Mouse (Mus musculus): ENCODE results near the gene Sycp1. TPM values are rescaled to one million over a fixed set of nuclear protein-coding genes. Genes with fewer than 3 reads are reported as not detected.

The Sycp1 gene
- not detected in 2 replicates for polyA plus RNA-seq (2015; fragmentation: Nextera tagmentation; extraction: Ambion mirVana)

GRCm38 (mm10) chr3:102935451-102936354, at the start of gene Sycp1:
Gene Sycp1, minus strand, starts transcription at chr3:102936100.
- H3K27me3 ChIP-seq (ENCODE audit: control insufficient read depth, insufficient read depth, low read depth, low read length) = no peaks in the 10 kb centered on the region
- 0 out of 2 replicates have a peak, but pooled peaks have one; percentile 25 for ATAC-seq
- no peaks in the 10 kb centered on the region for H3K36me3 ChIP-seq (ENCODE audit: control insufficient read depth, insufficient read depth, low read length)
- no peak within 1 kb of the TSS for H3K4me2 ChIP-seq (ENCODE audit: low read length)
- 0 out of 2 replicates have a peak, but pooled peaks cover 2% of the 10 kb centered on the region for H3K9me3 ChIP-seq (replicated peaks; ENCODE audit: control insufficient read depth, low read length, poor library complexity, severe bottlenecking)
- no peak within 1 kb of the TSS for H3K27ac ChIP-seq (ENCODE audit: low read length)
- peaks cover 3% of the 10 kb centered on the region; the same call in 1 of the 2 replicates for H3K4me1 ChIP-seq (ENCODE audit: control insufficient read depth, insufficient read depth, low read length)
- no peak within 1 kb of the TSS for H3K9ac ChIP-seq (ENCODE audit: low read depth, low read length)
- no peak within 1 kb of the TSS for H3K4me3 ChIP-seq (ENCODE audit: low read depth, low read length)
- 94% methylated on average over 78 of the region's 78 CpGs for WGBS

GRCm38 (mm10) chr3:102980349-102980736, 44.4 kb upstream of the Sycp1 start:
- no peaks in the 10 kb centered on the region for H3K36me3 ChIP-seq (ENCODE audit: control insufficient read depth, insufficient read depth, low read length)
- peak overlapping the region; percentile 39; the same call in 1 of the 2 replicates for H3K9ac ChIP-seq (ENCODE audit: low read depth, low read length)
- WGBS = 8% methylated on average over 3 of the region's 3 CpGs
- ATAC-seq = 0 out of 2 replicates have a peak, but pooled peaks have one; percentile 32
- peak overlapping the region; percentile 87 for H3K27ac ChIP-seq (ENCODE audit: low read length)
- no peak overlapping the region for H3K4me3 ChIP-seq (ENCODE audit: low read depth, low read length)
- H3K4me1 ChIP-seq (ENCODE audit: control insufficient read depth, insufficient read depth, low read length) = peaks cover 7% of the 10 kb centered on the region
- H3K9me3 ChIP-seq (replicated peaks; ENCODE audit: control insufficient read depth, low read length, poor library complexity, severe bottlenecking) = no peaks in the 10 kb centered on the region
- peak overlapping the region; percentile 46 for H3K4me2 ChIP-seq (ENCODE audit: low read length)
- no peaks in the 10 kb centered on the region for H3K27me3 ChIP-seq (ENCODE audit: control insufficient read depth, insufficient read depth, low read depth, low read length)

GRCm38 (mm10) chr3:102979550-102980348, 43.8 kb upstream of the Sycp1 start:
- WGBS = 5% methylated on average over 10 of the region's 10 CpGs
- peak overlapping the region; percentile 39 for H3K9ac ChIP-seq (ENCODE audit: low read depth, low read length)
- H3K4me1 ChIP-seq (ENCODE audit: control insufficient read depth, insufficient read depth, low read length) = peaks cover 9% of the 10 kb centered on the region
- H3K4me3 ChIP-seq (ENCODE audit: low read depth, low read length) = no peak overlapping the region
- peak overlapping the region; percentile 46 for H3K4me2 ChIP-seq (ENCODE audit: low read length)
- peak; percentile 99 for ATAC-seq
- peak overlapping the region; percentile 87 for H3K27ac ChIP-seq (ENCODE audit: low read length)
- no peaks in the 10 kb centered on the region for H3K36me3 ChIP-seq (ENCODE audit: control insufficient read depth, insufficient read depth, low read length)
- no peaks in the 10 kb centered on the region for H3K27me3 ChIP-seq (ENCODE audit: control insufficient read depth, insufficient read depth, low read depth, low read length)
- no peaks in the 10 kb centered on the region for H3K9me3 ChIP-seq (replicated peaks; ENCODE audit: control insufficient read depth, low read length, poor library complexity, severe bottlenecking)

DNA sequence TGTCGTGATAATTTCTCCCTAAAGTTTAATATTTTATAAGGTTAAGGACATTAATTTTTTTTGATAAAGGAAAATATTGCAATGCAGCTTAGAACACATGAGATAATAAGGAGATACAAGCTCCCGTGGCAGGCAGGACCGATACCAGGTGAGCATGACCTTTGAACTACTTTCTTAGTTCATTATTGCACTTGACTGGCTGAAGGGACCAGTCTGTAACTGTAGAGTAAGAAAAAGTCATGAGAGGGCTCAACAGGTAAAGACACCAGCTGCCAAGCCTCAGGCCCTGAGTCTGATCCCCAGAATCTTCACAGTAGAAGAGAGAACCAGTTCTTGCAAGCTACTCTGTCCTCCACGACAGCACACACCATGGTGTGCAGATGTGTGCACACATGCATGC, 41.0 kb upstream of the Sycp1 start:
- no peaks in the 10 kb centered on the region for H3K36me3 ChIP-seq (ENCODE audit: control insufficient read depth, insufficient read depth, low read length)
- H3K4me1 ChIP-seq (ENCODE audit: control insufficient read depth, insufficient read depth, low read length) = peaks cover 11% of the 10 kb centered on the region
- no peak overlapping the region for H3K27ac ChIP-seq (ENCODE audit: low read length)
- no peak overlapping the region for H3K9ac ChIP-seq (ENCODE audit: low read depth, low read length)
- no peaks in the 10 kb centered on the region for H3K27me3 ChIP-seq (ENCODE audit: control insufficient read depth, insufficient read depth, low read depth, low read length)
- H3K9me3 ChIP-seq (replicated peaks; ENCODE audit: control insufficient read depth, low read length, poor library complexity, severe bottlenecking) = no peaks in the 10 kb centered on the region
- no peak overlapping the region for H3K4me3 ChIP-seq (ENCODE audit: low read depth, low read length)
- 81% methylated on average over 4 of the region's 4 CpGs for WGBS
- no peak for ATAC-seq
- no peak overlapping the region for H3K4me2 ChIP-seq (ENCODE audit: low read length)

DNA sequence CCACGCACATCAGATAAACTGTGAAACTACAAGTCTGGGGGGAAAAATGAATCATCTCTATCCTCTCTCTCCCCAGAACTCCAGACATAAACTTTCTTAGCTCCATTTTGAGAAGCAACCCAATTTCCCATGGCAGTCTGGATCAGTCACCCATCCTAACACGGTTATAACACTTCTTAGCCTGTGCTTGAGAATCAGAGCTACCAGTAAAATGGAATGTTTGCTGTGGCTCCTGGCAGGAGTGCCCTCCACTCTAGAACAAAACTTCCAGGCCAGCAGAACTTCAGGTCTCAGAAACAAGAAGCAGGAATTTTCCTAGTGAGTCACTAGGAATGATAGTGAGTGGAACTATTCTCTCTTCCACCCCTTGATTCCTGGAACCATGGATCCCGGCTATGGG, 34.6 kb upstream of the Sycp1 start:
- Histone ChIP-seq H3K9ac (ENCODE audit: low read depth, low read length) (no peak overlapping the region), H3K4me1 (ENCODE audit: control insufficient read depth, insufficient read depth, low read length) (peaks cover 3% of the 10 kb centered on the region; the same call in 1 of the 2 replicates), H3K27ac (ENCODE audit: low read length) (no peak overlapping the region), H3K36me3 (ENCODE audit: control insufficient read depth, insufficient read depth, low read length) (no peaks in the 10 kb centered on the region), H3K4me3 (ENCODE audit: low read depth, low read length) (no peak overlapping the region), H3K9me3 (replicated peaks; ENCODE audit: control insufficient read depth, low read length, poor library complexity, severe bottlenecking) (no peaks in the 10 kb centered on the region; the same call in 1 of the 2 replicates), H3K27me3 (ENCODE audit: control insufficient read depth, insufficient read depth, low read depth, low read length) (no peaks in the 10 kb centered on the region), H3K4me2 (ENCODE audit: low read length) (no peak overlapping the region)
- 87% methylated on average over 3 of the region's 3 CpGs for WGBS
- no peak for ATAC-seq

DNA sequence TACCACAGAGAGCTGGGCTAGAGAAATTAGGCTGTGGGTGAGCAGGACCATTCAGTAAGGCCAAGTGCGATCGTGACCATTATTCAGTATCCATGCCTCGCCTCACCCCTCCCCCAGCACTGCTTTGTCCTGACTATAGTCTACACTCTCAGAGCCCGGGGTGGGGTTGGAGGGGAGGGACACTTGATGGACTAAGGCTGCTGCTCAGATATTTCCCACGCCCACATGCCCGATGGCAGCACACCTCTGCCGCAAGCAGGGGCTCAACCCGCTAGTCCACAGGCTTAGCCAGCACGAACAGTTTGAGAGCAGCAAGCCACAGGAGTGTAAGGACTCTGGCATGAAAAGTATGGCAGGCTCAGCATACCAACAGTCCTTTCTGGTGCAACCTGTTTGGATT, 34.2 kb upstream of the Sycp1 start:
- ATAC-seq = 0 out of 2 replicates have a peak, but pooled peaks have one; percentile 14

GRCm38 (mm10) chr3:102964033-102964432, 28.1 kb upstream of the Sycp1 start, which contains the start of gene Nr1h5:
Gene Nr1h5, minus strand, starts transcription at chr3:102964133.
- no peak within 1 kb of the TSS for H3K4me2 ChIP-seq (ENCODE audit: low read length)
- ATAC-seq = no peak
- no peak within 1 kb of the TSS for H3K27ac ChIP-seq (ENCODE audit: low read length)
- H3K4me1 ChIP-seq (ENCODE audit: control insufficient read depth, insufficient read depth, low read length) = no peaks in the 10 kb centered on the region
- no peaks in the 10 kb centered on the region for H3K27me3 ChIP-seq (ENCODE audit: control insufficient read depth, insufficient read depth, low read depth, low read length)
- H3K9ac ChIP-seq (ENCODE audit: low read depth, low read length) = no peak within 1 kb of the TSS
- H3K4me3 ChIP-seq (ENCODE audit: low read depth, low read length) = no peak within 1 kb of the TSS
- H3K36me3 ChIP-seq (ENCODE audit: control insufficient read depth, insufficient read depth, low read length) = no peaks in the 10 kb centered on the region
- H3K9me3 ChIP-seq (replicated peaks; ENCODE audit: control insufficient read depth, low read length, poor library complexity, severe bottlenecking) = no peaks in the 10 kb centered on the region; the same call in 1 of the 2 replicates
- WGBS = 52% methylated on average over 3 of the region's 3 CpGs

More for the DNA sequence above, 34.2 kb upstream of the Sycp1 start:
- no peak overlapping the region; the same call in 1 of the 2 replicates for H3K4me2 ChIP-seq (ENCODE audit: low read length)
- no peak overlapping the region for H3K27ac ChIP-seq (ENCODE audit: low read length)
- H3K9ac ChIP-seq (ENCODE audit: low read depth, low read length) = no peak overlapping the region
- peaks cover 3% of the 10 kb centered on the region; the same call in 1 of the 2 replicates for H3K4me1 ChIP-seq (ENCODE audit: control insufficient read depth, insufficient read depth, low read length)
- H3K9me3 ChIP-seq (replicated peaks; ENCODE audit: control insufficient read depth, low read length, poor library complexity, severe bottlenecking) = no peaks in the 10 kb centered on the region; the same call in 1 of the 2 replicates
- 36% methylated on average over 9 of the region's 9 CpGs for WGBS
- H3K27me3 ChIP-seq (ENCODE audit: control insufficient read depth, insufficient read depth, low read depth, low read length) = no peaks in the 10 kb centered on the region
- no peaks in the 10 kb centered on the region for H3K36me3 ChIP-seq (ENCODE audit: control insufficient read depth, insufficient read depth, low read length)
- no peak overlapping the region for H3K4me3 ChIP-seq (ENCODE audit: low read depth, low read length)

DNA sequence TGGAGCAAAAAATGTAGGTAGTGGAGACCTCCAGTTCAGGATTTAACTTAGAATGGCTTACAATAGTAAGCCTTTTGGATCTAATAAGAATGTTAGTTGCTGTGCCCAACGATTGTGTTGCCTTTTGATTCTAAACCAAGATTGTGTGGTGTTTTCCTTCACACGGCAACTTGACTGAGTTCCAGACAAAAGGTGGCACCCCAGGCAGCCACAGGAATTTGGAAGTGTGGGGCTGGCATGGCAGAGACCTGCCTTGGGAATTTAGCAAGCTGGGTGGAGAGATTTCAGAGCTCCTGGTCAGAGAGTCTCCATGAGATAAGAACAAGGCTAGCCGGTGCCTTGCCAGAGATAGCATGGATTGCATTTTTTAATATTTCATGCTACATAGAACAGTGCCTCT, 19.7 kb upstream of the Sycp1 start:
- no peak for ATAC-seq
- H3K27me3 ChIP-seq (ENCODE audit: control insufficient read depth, insufficient read depth, low read depth, low read length) = no peaks in the 10 kb centered on the region
- WGBS = 57% methylated on average over 3 of the region's 3 CpGs

More for the DNA sequence above, 19.7 kb upstream of the Sycp1 start:
- H3K4me3 ChIP-seq (ENCODE audit: low read depth, low read length) = no peak overlapping the region
- no peak overlapping the region for H3K9ac ChIP-seq (ENCODE audit: low read depth, low read length)
- no peaks in the 10 kb centered on the region for H3K36me3 ChIP-seq (ENCODE audit: control insufficient read depth, insufficient read depth, low read length)
- H3K9me3 ChIP-seq (replicated peaks; ENCODE audit: control insufficient read depth, low read length, poor library complexity, severe bottlenecking) = no peaks in the 10 kb centered on the region
- no peaks in the 10 kb centered on the region for H3K4me1 ChIP-seq (ENCODE audit: control insufficient read depth, insufficient read depth, low read length)
- H3K4me2 ChIP-seq (ENCODE audit: low read length) = no peak overlapping the region
- no peak overlapping the region for H3K27ac ChIP-seq (ENCODE audit: low read length)
